Mouse (Mus musculus) heart, adult 2 months (tissue): ENCODE measurements around the gene Fasn.

Experiments
- EP300 ChIP-seq: fragments of 200-500 bp; IDR thresholded peaks from 2 replicates; pipeline ENCODE4 v1.6.1; 2011; ENCODE audit warnings: low read depth, low read length, control low read depth; ENCODE audit not compliant: insufficient read depth
- POLR2A ChIP-seq: fragments of 200-500 bp; IDR thresholded peaks from 2 replicates; pipeline ENCODE4 v1.6.1; 2011; ENCODE audit warnings: mild to moderate bottlenecking, low read depth, low read length, control low read depth; ENCODE audit not compliant: insufficient read depth

DNA sequence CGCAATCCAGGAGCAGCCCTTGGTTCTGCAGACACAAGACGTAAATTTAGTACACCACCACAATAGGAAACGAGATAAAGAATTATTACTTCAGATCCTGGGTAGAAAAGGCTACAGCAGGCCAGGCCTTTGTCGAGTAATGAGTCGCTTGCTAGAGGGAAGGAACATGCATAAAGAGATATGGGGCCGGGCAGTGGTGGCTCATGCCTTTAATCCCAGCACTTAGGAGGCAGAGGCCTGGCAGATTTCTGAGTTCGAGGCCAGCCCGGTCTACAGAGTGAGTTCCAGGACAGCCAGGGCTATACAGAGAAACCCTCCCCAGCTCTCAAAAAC, 27.8 kb downstream of the Fasn start:
- no peak for TF ChIP-seq POLR2A
- TF ChIP-seq EP300 = no peak
